Mouse (Mus musculus): ENCODE measurements around the gene Fgfr2.

Gene Fgfr2

DNA sequence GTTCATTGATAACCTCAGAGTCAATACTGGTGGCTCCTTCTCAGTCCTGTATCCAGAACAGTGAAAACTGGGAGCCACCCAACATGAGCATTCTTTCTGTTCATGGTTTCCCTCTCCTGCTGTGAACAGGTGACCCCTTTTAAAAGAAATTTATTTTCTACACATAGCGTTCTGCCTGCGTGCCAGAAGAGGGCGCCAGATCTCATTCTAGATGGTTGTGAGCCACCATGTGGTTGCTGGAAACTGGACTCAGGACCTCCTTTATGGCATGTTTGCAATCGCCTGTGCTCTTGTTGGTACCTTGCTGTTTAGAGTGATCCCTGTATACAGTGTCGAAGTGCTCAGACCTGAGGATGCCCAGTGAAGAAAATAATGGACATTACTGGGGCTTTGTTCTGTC is 2458.5 kb downstream of the Fgfr2 start:
- no peak for DNase-seq

DNA sequence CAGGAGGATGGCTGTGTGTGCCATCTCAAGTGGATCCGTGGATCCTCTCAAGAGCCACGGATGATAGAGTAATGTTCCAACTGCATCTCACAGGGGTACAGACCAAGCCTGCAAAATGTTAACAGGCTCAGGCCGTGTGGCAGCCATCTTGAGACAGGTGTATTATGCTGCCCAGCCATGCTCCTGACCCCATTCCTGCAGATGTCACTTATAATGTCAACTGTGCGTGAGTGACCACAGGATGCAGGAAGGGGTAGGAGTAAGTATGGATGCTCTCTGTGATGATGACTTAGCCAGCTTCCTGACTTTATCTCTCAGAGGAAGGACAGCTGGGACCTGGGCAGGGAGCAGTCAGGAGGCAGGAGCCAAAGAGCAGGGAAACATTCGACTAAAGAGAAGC is 2459.1 kb downstream of the Fgfr2 start:
- DNase-seq = no peak

DNA sequence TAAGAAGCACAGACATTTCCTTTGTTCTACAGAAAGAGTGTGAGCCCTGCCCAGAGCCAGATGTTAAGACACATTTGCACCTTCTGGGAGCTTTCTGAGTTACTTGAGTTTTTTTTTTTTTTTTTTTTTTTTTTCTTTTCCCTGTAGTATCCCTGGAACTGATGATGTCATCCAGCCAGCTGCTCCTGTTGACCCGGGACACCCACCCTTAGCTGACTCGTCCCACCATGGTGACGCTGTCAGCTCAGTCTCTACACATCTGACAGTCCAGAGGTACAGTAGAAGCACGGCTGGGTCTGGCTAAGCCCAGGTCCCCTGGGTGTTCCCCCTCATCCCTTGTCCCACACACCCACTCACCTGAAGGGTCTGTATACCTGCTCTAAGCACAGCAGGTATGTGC is 2460.3 kb downstream of the Fgfr2 start:
- no peak for DNase-seq

DNA sequence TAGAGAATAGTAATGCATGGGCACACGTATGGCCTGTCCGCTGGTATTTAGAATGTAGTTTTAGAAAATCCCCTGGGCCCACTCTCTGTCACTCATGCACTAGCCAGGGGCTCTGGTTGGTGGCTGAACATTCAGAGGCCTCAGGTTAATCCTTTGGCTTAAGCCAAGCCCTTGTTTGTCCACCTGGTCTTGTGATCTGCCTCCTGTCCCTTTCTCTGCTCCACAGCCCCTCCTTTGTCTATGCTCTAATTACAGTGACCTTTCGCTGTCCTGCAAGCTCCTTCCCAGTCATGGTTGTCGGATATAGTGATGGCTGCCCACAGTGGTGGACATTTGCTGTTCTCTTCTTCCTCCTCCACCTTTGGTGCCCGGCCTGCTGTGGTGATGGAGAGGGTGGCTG is 2460.9 kb downstream of the Fgfr2 start:
- DNase-seq = no peak

DNA sequence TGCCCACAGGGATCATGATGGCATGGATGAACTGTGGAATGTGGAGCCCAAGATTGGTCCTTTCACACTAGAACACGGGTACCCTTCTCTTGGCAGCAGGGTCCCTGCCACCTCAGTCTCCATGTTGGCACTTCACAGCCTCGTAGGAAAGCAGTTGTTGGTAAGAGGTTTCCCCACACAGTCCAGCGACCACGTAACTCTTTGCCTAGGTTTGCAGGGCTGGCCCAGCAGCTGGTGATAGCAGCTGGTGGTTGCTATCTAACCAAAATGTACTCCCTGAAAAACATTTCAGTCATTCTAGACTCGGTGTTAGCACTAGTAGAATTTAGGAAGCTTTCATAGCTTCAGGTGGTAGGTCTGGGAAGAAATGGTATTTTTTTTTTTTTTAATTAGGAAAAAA is 2464.0 kb downstream of the Fgfr2 start:
- DNase-seq = no peak

DNA sequence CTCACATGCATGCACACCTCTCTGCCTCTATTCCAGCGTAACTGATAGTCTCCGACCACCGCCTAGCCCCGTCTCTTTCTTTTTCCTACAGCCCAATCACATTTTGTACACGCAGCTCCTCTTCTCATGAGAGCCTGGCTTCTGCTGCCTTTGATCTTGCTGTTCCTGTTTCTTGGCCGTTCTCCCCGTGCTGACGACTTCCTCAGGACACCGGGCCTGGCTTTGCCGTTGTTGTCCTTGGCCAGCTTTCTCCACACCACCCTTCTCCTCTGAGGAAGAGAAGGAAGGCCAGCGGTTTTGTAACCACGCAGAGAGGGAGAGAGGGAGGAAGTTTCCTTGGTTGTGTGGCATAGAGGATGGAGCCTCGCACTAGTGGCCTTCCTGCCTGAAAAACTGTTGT is 2465.4 kb downstream of the Fgfr2 start:
- DNase-seq = peak; percentile 77

DNA sequence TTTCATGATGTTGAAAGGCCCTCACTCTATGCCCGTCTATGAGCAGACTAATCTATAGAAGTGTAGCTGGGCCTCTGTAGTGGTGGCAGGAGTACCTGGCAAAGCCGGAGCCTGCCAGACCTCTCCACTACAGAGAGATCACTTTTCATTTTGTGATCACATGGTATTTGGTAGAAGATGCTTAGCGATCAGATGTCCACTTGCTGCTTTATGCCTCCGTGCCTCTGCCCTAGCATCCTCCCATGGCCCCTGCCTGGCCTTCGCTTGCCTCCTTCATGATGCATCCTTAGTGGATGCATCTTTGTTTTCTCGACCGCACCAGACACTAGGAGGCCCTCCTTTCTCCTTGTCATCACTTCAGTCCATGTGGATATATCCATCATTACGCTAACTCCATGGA is 2466.2 kb downstream of the Fgfr2 start:
- no peak for DNase-seq

DNA sequence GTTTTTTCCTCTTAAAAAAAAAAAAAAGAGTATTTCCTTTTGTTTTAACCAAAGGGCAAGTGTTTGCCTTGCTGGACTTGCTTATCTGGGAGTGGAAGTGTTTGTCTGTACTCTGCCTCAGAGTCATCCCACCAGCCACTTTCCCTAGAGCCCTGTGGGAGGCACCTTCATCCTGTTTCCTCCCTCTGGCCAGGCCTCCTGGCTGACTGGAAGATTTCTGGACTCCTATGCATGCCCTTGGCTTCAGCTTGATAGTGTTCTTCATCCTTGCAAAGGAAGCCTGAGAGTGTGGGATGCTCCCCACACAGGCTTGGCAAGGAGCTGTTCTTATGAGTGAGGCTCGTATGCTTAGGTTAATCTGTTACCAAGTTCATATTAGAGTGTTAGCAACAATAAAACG is 2468.6 kb downstream of the Fgfr2 start:
- DNase-seq = peak; percentile 62

DNA sequence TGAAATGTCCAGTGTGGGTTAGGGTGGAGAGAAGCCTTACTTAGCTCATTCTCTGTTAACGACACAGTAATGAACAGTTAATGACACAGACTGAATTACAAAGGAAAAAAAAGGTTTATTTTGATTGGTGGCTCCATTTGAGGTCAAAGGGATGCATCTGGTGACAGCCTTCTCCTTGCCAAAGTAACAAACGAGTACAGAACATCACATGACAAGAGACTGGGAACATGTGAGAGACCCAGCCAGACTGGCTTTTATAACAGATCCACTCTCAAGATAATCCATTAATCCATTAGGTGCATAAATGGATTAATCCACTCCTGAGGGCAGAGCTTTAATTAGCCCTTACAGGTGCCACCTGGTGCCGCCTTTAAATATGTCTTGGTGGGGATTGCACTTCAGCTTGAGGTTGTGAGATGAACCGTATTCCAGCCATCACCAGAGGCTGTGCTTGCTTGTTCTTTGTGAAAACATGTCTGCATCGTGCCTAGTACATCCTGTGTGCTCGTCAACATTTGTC is 2470.1 kb downstream of the Fgfr2 start:
- DNase-seq = no peak

DNA sequence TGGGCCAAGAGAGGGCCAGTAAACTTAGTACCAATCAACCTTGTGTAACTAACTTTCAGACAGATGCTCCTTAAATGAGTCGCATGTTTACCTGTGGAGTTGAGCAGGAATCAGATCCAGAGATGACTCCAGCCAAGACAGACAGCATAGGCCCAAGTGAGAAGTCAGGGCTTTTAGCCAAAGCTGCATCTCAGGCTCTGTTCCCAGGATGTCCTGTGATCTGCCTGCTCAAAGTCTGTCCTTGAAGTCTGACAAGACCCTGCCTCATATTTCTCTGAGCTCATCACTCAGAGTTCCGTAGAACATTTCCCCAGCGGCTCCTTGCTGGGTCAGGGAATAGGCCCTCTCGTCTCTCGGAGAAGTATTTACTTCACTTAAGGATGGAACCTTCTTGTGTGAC is 2472.5 kb downstream of the Fgfr2 start:
- DNase-seq = no peak

DNA sequence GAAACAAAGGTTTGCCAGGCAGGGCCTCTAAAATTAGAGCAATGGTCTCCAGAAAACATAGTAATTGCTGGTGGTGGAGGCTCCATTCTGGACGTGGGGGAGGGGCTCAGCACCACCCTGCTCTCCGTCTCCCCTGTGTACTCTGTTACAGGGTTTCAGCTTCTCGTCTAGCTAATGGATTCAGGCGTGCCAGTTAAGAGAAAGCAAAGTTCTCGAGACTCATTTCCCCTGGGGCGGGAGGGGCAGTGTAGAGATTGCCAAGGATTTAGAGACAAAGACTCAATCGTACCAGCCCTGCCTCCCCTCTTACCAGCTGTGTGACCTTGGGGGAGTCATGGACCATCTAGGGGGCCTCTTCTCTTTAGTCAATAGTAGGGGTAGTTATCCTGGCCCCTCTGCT is 2473.9 kb downstream of the Fgfr2 start:
- no peak for DNase-seq

DNA sequence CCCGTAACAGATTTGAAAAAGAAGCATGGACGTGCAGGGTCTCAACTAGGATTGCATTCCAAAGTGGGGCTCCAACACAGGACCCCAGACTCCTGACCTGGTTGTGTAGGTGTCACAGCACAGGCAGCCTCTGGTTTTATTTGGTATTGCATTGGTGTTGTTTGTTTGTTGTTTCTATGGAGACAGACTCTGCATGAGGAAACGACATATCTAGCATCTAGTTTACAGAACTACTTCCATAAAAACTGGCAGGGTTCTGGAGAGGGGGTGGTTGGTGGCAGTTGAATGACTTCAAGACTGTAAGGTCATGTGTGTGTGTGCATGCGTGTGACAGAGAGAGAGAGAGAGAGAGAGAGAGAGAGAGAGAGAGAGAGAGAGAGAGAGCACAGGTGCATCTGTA is 2475.1 kb downstream of the Fgfr2 start:
- no peak for DNase-seq

DNA sequence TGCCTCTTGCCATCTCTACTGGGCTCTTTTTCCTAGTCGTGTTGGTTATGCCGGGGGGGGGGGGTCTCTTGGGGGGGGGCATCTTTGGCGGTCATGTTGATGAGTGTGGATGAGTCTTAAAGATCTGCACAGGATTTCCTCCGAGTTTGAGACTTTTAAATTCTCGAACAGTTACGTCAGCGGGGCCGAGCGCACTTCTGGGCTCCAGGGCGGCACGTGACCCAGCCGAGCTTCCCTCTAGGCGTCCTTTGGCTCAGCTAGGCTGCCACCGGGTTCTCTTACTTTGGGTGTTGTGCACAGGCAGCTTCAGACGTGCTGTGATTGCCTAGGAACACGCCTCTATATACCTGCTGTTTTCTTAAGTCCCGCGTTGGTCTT is 2476.4 kb downstream of the Fgfr2 start:
- peak; percentile 86 for DNase-seq

DNA sequence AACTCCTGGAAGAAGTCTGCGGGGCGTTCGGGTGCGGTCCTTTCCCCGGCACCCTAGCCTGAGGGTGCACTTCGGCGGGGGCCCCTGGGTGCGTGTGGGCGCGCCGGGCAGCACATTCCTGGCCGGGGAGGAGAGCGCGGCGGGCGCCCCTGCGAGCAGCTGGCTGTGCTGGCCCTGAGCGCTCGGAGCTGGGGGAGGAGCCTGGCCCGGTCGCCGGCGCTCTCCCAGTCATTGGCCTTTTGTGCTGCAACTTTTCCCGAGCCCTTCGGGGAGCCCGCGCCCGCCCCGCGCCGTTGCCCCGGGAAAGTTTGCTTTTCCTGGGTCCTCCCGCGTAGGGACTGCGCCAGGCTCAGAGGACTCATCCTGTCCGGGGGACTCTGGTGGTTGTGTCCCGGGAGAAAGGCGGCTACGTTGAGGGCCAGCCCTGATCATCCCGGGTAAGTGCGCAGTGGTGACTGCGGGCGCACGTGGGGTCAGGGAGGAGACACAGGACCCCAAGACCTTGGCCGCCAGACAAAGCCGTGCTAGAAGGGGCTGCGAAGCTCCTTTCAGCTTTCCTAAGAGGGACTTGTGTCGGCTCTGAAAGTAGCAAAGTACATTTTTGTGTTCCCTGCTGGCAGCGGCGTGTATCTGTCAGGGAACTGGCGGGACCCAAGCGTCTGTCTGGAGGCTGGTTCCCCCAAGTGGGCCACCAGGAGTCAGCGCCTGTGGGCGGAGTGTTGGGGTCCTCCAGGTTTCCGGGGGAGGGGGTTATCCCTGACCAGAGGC is 2477.0 kb downstream of the Fgfr2 start:
- peak; percentile 90 for DNase-seq

DNA sequence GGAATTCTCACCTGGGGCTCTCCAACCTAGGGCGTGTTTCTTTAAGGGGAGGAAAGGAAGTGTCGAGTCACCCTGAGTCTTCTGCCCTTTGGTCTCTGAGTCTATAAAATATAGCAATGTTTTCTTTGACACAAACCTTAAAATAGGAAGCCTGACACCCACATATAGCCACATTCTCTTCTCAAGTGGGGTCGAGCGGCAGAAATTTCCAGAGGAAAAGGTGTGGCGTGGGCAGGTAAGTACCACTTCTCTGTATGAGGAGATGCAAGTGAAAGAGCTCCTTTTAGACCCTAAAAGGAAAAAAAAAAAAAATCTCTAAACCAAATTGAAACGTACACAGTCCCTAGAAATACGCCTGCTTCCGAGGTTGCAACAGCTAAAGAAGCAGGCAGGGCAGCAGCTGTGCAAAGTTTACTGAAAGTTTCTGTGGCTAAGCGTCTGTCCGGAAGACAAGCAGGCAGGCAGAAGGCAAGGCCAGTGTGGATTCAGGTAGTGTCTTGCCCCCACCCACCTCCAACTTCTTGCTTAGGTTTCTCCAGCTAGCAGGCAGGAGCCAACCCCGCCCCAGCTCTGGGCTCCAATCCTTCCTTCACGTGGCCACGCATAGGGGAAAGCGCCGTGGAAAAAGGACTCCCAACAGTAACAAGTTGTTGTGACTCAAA is 2477.7 kb downstream of the Fgfr2 start:
- no peak for DNase-seq

DNA sequence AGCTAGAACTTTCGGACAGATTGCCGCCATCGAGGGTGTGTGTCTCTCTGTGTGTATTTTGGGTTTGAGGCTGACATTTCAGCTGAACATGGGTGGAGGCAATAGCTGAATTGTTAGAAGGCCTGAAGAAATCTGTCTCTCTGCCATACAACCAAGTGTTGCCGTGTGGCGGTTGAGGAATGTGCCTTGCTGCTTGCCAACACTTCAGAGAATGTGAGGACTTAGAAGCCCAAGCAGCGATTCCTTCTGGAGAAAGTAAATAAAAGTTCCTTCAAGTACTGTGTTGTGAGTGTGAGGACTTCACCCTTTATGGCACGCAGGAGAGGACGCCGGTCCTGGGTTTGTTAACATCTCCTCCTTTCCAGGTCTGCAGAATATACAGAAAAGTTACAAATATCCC is 2482.5 kb downstream of the Fgfr2 start:
- peak; percentile 17 for DNase-seq

DNA sequence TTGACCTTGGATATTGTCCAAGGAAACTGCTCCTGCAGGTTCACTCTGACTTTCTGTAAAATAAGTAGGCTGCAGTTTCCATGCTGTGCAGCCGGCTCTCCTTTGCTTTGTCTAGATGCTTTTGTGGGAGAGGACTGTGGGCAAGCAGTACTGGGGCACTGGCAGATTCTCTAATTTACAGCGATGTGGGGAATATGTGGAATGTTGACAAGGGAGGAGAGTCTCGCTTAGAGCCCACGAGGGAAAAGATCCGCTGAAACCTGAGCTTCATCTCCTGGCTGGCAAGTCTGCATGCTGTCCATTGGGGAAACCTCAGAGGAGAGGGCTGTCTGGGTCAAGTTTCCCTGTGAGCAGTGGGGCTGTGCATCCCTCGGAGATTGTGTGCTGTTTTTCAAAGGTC is 2485.3 kb downstream of the Fgfr2 start:
- no peak for DNase-seq

DNA sequence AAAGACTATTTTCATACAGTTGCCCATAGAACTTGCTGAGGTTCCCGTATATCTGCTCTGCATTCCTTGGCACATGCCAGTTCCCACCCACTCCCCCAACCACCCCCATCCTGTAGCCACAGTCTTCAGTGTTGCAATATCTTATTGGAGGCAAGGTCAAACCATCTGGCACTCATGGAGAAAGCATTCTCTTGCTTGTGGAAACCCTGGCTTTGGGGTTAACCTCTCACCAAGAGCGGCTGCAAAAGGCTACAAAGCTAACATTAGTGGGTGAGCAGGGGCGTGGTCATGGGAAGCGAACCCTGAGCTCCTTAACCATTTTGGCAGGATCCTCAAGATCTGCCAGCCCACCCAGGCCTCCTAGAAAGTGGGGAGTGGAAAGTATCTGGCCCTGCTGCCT is 2486.2 kb downstream of the Fgfr2 start:
- DNase-seq = no peak

DNA sequence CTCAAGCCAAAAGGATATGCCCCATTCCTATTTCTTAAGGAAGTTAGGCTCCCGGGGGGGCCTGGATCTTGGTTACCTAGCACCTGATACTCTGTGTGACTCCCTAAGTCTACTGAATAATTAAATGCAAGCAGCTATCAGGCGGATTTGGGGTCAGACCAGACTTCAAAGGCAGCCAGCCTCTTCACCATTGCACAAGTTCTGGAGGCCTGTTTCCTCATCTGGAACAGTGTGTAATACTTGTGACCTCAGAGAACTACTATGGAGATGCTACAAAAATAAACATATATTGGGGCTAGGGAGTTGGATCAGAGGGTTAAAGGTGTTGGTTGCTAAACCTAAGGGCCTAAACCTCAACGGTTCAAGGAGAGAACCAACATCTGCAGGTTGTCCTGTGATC is 2486.9 kb downstream of the Fgfr2 start:
- no peak for DNase-seq

DNA sequence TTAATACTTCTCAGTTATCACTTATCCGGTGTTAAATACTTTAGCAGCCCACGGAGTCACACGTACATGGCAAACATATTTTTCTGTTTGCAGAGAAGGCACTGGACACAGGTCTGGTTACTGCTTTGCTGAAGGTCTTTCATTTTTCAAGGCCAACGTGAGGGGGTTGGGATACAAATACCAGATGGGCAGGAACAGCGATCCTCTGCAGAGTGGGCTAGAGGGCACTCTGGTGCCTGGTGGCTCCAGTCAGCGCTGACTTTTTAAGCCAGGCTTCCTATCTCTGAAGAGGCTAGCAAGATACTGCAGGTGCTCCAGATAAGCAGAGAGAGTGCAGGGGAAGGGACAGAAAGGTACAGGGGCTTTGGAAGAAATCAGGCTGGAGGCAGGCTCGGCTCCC is 2487.9 kb downstream of the Fgfr2 start:
- no peak for DNase-seq

DNA sequence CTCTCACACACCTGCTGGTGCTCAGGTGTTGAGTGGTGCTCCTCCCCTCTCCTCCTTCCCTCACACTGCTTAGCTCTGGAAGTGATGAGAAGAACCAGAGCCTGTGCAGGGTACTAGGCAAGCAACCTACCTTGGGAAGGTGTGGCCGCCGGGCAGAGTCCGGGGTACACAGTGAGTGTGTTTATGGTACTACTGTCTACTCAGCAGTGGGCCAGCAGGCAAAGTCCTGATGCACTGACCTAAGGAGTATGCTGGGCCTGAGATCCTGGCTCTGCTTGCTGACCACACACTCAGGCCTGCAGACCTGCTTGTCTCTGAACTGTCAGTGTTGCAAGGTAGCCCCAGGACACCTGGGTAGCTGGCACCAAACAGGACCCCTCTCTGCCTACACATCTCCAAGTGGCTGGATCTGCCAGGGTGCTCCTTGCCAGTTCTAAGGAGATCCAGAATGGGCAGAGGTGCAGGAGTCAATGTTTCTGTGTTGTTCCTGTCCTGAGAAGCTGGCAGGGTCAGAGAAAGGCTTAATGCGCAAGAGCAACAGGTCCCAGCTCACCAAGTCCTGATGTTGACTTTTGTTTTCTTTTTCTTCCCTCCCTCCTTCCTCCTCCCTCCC is 2488.8 kb downstream of the Fgfr2 start:
- DNase-seq = peak; percentile 54

DNA sequence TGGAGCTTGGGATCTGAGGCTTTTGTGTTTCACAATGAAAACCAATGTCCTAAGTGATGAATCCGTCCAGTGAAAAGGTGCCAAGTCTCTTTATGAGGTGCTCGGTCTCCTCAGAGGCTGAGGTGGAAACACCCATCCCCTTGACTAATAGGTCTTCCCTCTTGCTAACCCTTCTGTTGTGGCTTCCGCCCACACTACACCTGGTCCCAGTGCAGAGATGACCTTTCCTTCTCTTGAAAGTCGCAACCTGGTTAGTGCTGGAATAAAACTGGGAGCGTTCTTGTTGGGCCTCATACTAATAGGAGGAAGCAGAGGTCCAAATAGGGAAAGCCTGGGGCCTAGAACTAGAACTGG is 2490.8 kb downstream of the Fgfr2 start:
- DNase-seq = peak; percentile 36

DNA sequence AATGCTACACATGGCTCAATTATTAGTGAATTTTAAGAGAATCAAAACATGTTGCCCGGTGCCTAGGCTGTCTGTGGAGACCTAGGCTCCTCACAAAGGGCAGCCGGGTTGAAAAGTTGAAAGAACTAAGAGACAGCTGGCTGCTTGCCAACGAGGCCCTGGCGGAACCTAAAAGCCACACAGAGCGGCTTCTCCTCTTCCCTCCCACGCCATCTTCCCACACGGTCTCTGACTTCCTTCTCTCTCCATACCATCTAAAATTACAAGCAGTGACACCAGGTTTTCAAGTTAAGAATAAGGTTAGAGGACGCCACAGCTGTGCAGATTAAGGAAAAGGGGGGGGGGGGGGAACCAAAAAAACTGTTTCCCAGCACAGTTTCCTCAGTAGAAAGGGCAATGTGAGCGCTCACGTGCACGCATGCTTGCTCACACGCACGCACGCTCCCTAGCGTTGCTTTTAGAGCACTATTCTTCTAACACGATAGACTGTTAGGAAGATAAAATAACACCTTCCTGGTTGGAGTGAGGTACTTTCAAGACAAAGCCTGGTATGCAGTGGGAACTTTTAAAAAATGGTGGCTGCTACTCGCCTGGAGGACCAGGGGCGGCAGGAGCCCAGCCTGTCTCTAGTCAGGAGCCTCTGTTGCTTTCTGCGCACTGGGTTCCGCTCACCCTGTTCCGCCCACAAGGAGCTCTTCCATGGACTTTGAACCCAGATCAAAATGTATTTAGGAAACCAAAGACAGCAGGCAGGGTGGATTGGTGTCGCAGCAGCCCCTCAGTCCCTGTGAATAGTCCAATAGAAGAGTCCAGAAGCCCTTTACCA is 2491.4 kb downstream of the Fgfr2 start:
- peak; percentile 59 for DNase-seq

All from kidney, adult 18-20 months (tissue).